9 mouse cellular contexts compared by ENCODE assay signal in the genomic region with DNA sequence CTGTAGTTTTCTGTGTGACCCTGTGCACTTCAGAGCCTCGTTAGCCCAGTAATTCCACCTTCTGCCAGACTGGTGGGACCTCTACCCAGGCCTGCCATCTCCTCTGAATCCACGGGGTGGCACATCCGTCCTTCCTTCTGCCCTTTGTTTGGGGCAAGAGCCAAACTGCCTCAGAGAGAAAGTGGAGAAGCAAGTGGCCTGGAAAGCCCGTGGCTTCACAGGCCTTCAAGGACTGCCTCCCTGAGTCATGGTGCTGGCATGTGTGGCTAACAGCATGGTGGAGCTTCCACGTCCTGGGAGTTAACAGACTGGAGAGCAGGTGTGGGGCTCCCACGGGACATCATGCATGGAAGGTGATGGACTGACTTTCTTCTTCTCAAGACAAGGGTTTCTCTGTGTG. TPM values are rescaled to one million over a fixed set of nuclear protein-coding genes. Genes with fewer than 3 reads are reported as not detected.
DNase-seq lines count a peak whose midpoint lies in the region; ATAC-seq and TF ChIP-seq lines count a peak whose summit lies in the region.
"Had no signal": no experiment of that assay in that cellular context is flagged by ENCODE, and none has a peak within 500 bp of the region (broad histone marks: within the 10 kb centered on the region; RNA-seq: fewer than 3 reads in every experiment).

No protein-coding gene starts in this region.

- no peak for TF ChIP-seq CTCF in Patski (IDR thresholded peaks at IDR 0.05)
- no peak for TF ChIP-seq CTCF in thymus, adult 2 months (IDR thresholded peaks at IDR 0.05; ENCODE audit: borderline replicate concordance, control insufficient read depth, extremely low read depth, insufficient read depth, low read length, poor library complexity)

- 69% methylated on average over 6 of the region's 6 CpGs for WGBS in heart, embryonic 10.5 days
- 66% methylated on average over 6 of the region's 6 CpGs for WGBS in heart, embryonic 11.5 days (ENCODE audit: insufficient replicate concordance)
- WGBS in lung, embryonic 15.5 days, result 55% methylated on average over 6 of the region's 6 CpGs
- 71% methylated on average over 6 of the region's 6 CpGs for WGBS in neural tube, embryonic 15.5 days
- 74% methylated on average over 6 of the region's 6 CpGs for WGBS in thymus, adult 2 months

- H3K27me3 ChIP-seq in heart, embryonic 10.5 days (ENCODE audit: insufficient read depth, poor library complexity, severe bottlenecking), result no peaks in the 10 kb centered on the region
- no peaks in the 10 kb centered on the region for H3K27me3 ChIP-seq in heart, embryonic 11.5 days (ENCODE audit: control insufficient read depth, insufficient read depth, low read length)
- no peaks in the 10 kb centered on the region for H3K27me3 ChIP-seq in Patski
- H3K27me3 ChIP-seq in lung, embryonic 15.5 days, result no peaks in the 10 kb centered on the region
- no peaks in the 10 kb centered on the region for H3K27me3 ChIP-seq in neural tube, embryonic 15.5 days (replicated peaks)
- no peaks in the 10 kb centered on the region for H3K27me3 ChIP-seq in thymus, adult 2 months (ENCODE audit: control insufficient read depth, insufficient read depth, low read length)
- H3K27me3 ChIP-seq: megakaryocyte, embryonic 14.5 days had no signal

- peaks cover 51% of the 10 kb centered on the region for H3K4me1 ChIP-seq in heart, embryonic 10.5 days
- peaks cover 41% of the 10 kb centered on the region for H3K4me1 ChIP-seq in heart, embryonic 11.5 days (ENCODE audit: control insufficient read depth, insufficient read depth, low read length)
- peaks cover 49% of the 10 kb centered on the region for H3K4me1 ChIP-seq in lung, embryonic 15.5 days
- H3K4me1 ChIP-seq in neural tube, embryonic 15.5 days, result peaks cover 6% of the 10 kb centered on the region
- no peaks in the 10 kb centered on the region for H3K4me1 ChIP-seq in thymus, adult 2 months (replicated peaks; ENCODE audit: control insufficient read depth, insufficient read depth, low read length)

- DNase-seq in heart, embryonic 10.5 days (ENCODE audit: low spot score), result no peak
- peak; percentile 83 for DNase-seq in Patski (ENCODE audit: low read depth, low spot score)
- DNase-seq in fibroblast of lung, adult 2 months (ENCODE audit: low read depth), result peak; percentile 80
- DNase-seq in neural tube, embryonic 10.5 days (ENCODE audit: extremely low spot score, low spot score), result no peak
- DNase-seq in thymus, adult 2 months, result no peak

- no peaks in the 10 kb centered on the region for H3K9me3 ChIP-seq in heart, embryonic 10.5 days
- H3K9me3 ChIP-seq in heart, embryonic 11.5 days (replicated peaks; ENCODE audit: control insufficient read depth, low read length), result no peaks in the 10 kb centered on the region
- no peaks in the 10 kb centered on the region for H3K9me3 ChIP-seq in lung, embryonic 15.5 days
- H3K9me3 ChIP-seq in neural tube, embryonic 15.5 days (replicated peaks), result no peaks in the 10 kb centered on the region
- H3K9me3 ChIP-seq: megakaryocyte, embryonic 14.5 days had no signal

- CTCF ChIA-PET in Patski (lab: Charles Lee), result interaction anchor here (0.7 to 2.1 kb wide), 5 partner anchors 10 to 130 kb away, joined by 3 to 7 read pairs (median 3); a partner anchor contains a TSS

- POLR2A ChIA-PET in Patski (lab: Charles Lee), result interaction anchor here (1.4 kb wide), 1 partner anchor 10 kb away, joined by 4 read pairs; no protein-coding TSS in a partner anchor

- no peak for ATAC-seq in heart, embryonic 11.5 days (replicated peaks; ENCODE audit: insufficient number of reproducible peaks, low FRiP score, low TSS enrichment)
- peak; percentile 82 for ATAC-seq in Patski
- no peak for ATAC-seq in lung, embryonic 15.5 days (ENCODE audit: borderline replicate concordance, extremely low read depth, low FRiP score, low TSS enrichment)
- no peak for ATAC-seq in neural tube, embryonic 15.5 days (ENCODE audit: low FRiP score)

- no peak for TF ChIP-seq POLR2A in thymus, adult 2 months (IDR thresholded peaks at IDR 0.05; ENCODE audit: control insufficient read depth, extremely low read depth, insufficient read depth, low read length, poor library complexity)

- no peak overlapping the region for H3K4me2 ChIP-seq in heart, embryonic 11.5 days
- H3K4me2 ChIP-seq in lung, embryonic 15.5 days, result no peak overlapping the region
- H3K4me2 ChIP-seq in neural tube, embryonic 15.5 days, result no peak overlapping the region

- H3K27ac ChIP-seq in heart, embryonic 10.5 days, result peak overlapping the region; percentile 71
- H3K27ac ChIP-seq in heart, embryonic 11.5 days (ENCODE audit: low read depth, low read length), result no peak overlapping the region
- peak overlapping the region; percentile 21; the same call in 1 of the 2 replicates for H3K27ac ChIP-seq in lung, embryonic 15.5 days
- H3K27ac ChIP-seq in neural tube, embryonic 15.5 days (replicated peaks), result no peak overlapping the region
- no peak overlapping the region for H3K27ac ChIP-seq in thymus, adult 2 months (ENCODE audit: control insufficient read depth, insufficient read depth, low read length)

- no peak overlapping the region for H3K4me3 ChIP-seq in heart, embryonic 10.5 days
- H3K4me3 ChIP-seq in heart, embryonic 11.5 days (ENCODE audit: low read depth, low read length), result no peak overlapping the region
- no peak overlapping the region for H3K4me3 ChIP-seq in lung, embryonic 15.5 days
- H3K4me3 ChIP-seq in neural tube, embryonic 15.5 days (replicated peaks), result no peak overlapping the region
- H3K4me3 ChIP-seq in thymus, adult 2 months (ENCODE audit: control insufficient read depth, insufficient read depth, low read length), result no peak overlapping the region
- H3K4me3 ChIP-seq: megakaryocyte, embryonic 14.5 days had no signal

- H3K36me3 ChIP-seq in heart, embryonic 10.5 days, result peaks cover 69% of the 10 kb centered on the region
- peaks cover 18% of the 10 kb centered on the region for H3K36me3 ChIP-seq in heart, embryonic 11.5 days (ENCODE audit: control insufficient read depth, insufficient read depth, low read length)
- peaks cover 38% of the 10 kb centered on the region for H3K36me3 ChIP-seq in lung, embryonic 15.5 days
- peaks cover 29% of the 10 kb centered on the region for H3K36me3 ChIP-seq in neural tube, embryonic 15.5 days
- peaks cover 6% of the 10 kb centered on the region; the same call in 1 of the 2 replicates for H3K36me3 ChIP-seq in thymus, adult 2 months (ENCODE audit: control insufficient read depth, insufficient read depth, low read length)

- in situ Hi-C loops in Patski (cut with MboI; ENCODE audit: low pct_unique_long_range_greater_than_20kb), result loop anchor here (5.0 to 10.0 kb wide), 2 partner anchors 51 to 123 kb away; no protein-coding TSS in a partner anchor

- H3K9ac ChIP-seq in heart, embryonic 11.5 days (ENCODE audit: low read depth, low read length), result no peak overlapping the region
- H3K9ac ChIP-seq in lung, embryonic 15.5 days, result no peak overlapping the region
- no peak overlapping the region for H3K9ac ChIP-seq in neural tube, embryonic 15.5 days (replicated peaks)

RNA-seq across cellular contexts. Expression of a gene that starts 8.8 kb away (rescaled TPM):
- polyA plus RNA-seq in heart, embryonic 10.5 days (2016; fragmentation: Nextera tagmentation; extraction: Ambion mirVana), result 112 and 160 TPM in 2 replicates
- 90.5 and 103 TPM in 2 replicates for polyA plus RNA-seq in heart, embryonic 11.5 days (2014; fragmentation: Nextera tagmentation; extraction: Ambion mirVana)
- polyA plus RNA-seq in Patski (2021), result 38.3 TPM
- 154 TPM in 2 replicates for polyA plus RNA-seq in lung, embryonic 15.5 days (2015; fragmentation: Nextera tagmentation; extraction: Ambion mirVana)
- polyA plus RNA-seq in neural tube, embryonic 15.5 days (2015; fragmentation: Nextera tagmentation; extraction: Ambion mirVana), result 17.2 and 39.7 TPM in 2 replicates
- 59.0 and 75.8 TPM in 2 replicates for polyA plus RNA-seq in thymus, adult 2 months (2012; rRNA removed)

RNA-seq across cellular contexts. Expression of a gene that starts 28.1 kb away (rescaled TPM):
- 36.6 and 42.9 TPM in 2 replicates for polyA plus RNA-seq in heart, embryonic 10.5 days (2016; fragmentation: Nextera tagmentation; extraction: Ambion mirVana)
- 11.1 and 16.0 TPM in 2 replicates for polyA plus RNA-seq in heart, embryonic 11.5 days (2014; fragmentation: Nextera tagmentation; extraction: Ambion mirVana)
- polyA plus RNA-seq in Patski (2021), result 38.4 TPM
- 38.9 and 39.5 TPM in 2 replicates for polyA plus RNA-seq in lung, embryonic 15.5 days (2015; fragmentation: Nextera tagmentation; extraction: Ambion mirVana)
- 15.3 and 23.1 TPM in 2 replicates for polyA plus RNA-seq in neural tube, embryonic 15.5 days (2015; fragmentation: Nextera tagmentation; extraction: Ambion mirVana)
- polyA plus RNA-seq in thymus, adult 2 months (2012; rRNA removed), result 23.9 and 30.5 TPM in 2 replicates

RNA-seq across cellular contexts. Expression of a gene that starts 47.2 kb away (rescaled TPM):
- 16.4 and 16.9 TPM in 2 replicates for polyA plus RNA-seq in heart, embryonic 10.5 days (2016; fragmentation: Nextera tagmentation; extraction: Ambion mirVana)
- polyA plus RNA-seq in heart, embryonic 11.5 days (2014; fragmentation: Nextera tagmentation; extraction: Ambion mirVana), result 8.9 and 9.0 TPM in 2 replicates
- 62.4 TPM for polyA plus RNA-seq in Patski (2021)
- 27.7 and 30.0 TPM in 2 replicates for polyA plus RNA-seq in lung, embryonic 15.5 days (2015; fragmentation: Nextera tagmentation; extraction: Ambion mirVana)
- 4.9 and 7.4 TPM in 2 replicates for polyA plus RNA-seq in neural tube, embryonic 15.5 days (2015; fragmentation: Nextera tagmentation; extraction: Ambion mirVana)
- polyA plus RNA-seq in thymus, adult 2 months (2012; rRNA removed), result 9.1 and 12.6 TPM in 2 replicates

Comparison
In these comparisons a context has a peak if more than half of its experiments do, and no peak if none do; other contexts are left out.
1. H3K27ac ChIP-seq: peak in heart, embryonic 10.5 days (single experiment) and lung, embryonic 15.5 days (single experiment); none in heart, embryonic 11.5 days (single experiment), neural tube, embryonic 15.5 days (single experiment) and thymus, adult 2 months (single experiment).
2. DNase-seq: peak in Patski (single experiment) and fibroblast of lung, adult 2 months (single experiment); none in heart, embryonic 10.5 days (single experiment), neural tube, embryonic 10.5 days (single experiment) and thymus, adult 2 months (single experiment).